ENCODE assay signal across 8 mouse cellular contexts in genomic region chr16:97272035-97272631, GRCm38 (mm10).
DNase-seq lines count a peak whose midpoint lies in the region; ATAC-seq and TF ChIP-seq lines count a peak whose summit lies in the region.

No protein-coding gene starts in this region.

- no peak overlapping the region for H3K9ac ChIP-seq in ES-E14 (ENCODE audit: insufficient read depth, low read depth, low read length, poor library complexity, severe bottlenecking)
- H3K9ac ChIP-seq in forebrain, embryonic 16.5 days (replicated peaks; ENCODE audit: low read depth, low read length): peak overlapping the region; percentile 53
- no peak overlapping the region for H3K9ac ChIP-seq in lung, embryonic 14.5 days

- no peaks in the 10 kb centered on the region for H3K4me1 ChIP-seq in ES-E14 (ENCODE audit: control insufficient read depth in 2 of 2, insufficient read depth in 2 of 2, low read length in 2 of 2, poor library complexity in 1 of 2)
- H3K4me1 ChIP-seq in forebrain, embryonic 16.5 days (replicated peaks; ENCODE audit: control insufficient read depth, insufficient read depth, low read length): peaks cover 6% of the 10 kb centered on the region
- 0 out of 2 replicates have a peak, but pooled peaks cover 3% of the 10 kb centered on the region for H3K4me1 ChIP-seq in hindbrain, embryonic 10.5 days (replicated peaks)
- no peaks in the 10 kb centered on the region for H3K4me1 ChIP-seq in lung, embryonic 14.5 days (ENCODE audit: insufficient read depth)
- peaks cover 2% of the 10 kb centered on the region; the same call in 1 of the 2 replicates for H3K4me1 ChIP-seq in olfactory bulb, adult 2 months (ENCODE audit: control insufficient read depth, insufficient read depth, low read length)

- TF ChIP-seq POLR2A in olfactory bulb, adult 2 months (IDR thresholded peaks at IDR 0.05; ENCODE audit: insufficient read depth, low read depth, low read length): no peak

- no peaks in the 10 kb centered on the region for H3K27me3 ChIP-seq in forebrain, embryonic 16.5 days (replicated peaks; ENCODE audit: control insufficient read depth, insufficient read depth, low read length)
- no peaks in the 10 kb centered on the region for H3K27me3 ChIP-seq in hindbrain, embryonic 10.5 days (ENCODE audit: insufficient read depth, poor library complexity, severe bottlenecking)
- no peaks in the 10 kb centered on the region for H3K27me3 ChIP-seq in lung, embryonic 14.5 days (ENCODE audit: insufficient read depth, low read length)

- no peak overlapping the region for H3K4me3 ChIP-seq in ES-E14 (ENCODE audit: insufficient read depth in 1 of 2, low read depth in 1 of 2, low read length in 2 of 2, poor library complexity in 1 of 2, severe bottlenecking in 1 of 2)
- peak overlapping the region; percentile 31 for H3K4me3 ChIP-seq in forebrain, embryonic 16.5 days (replicated peaks; ENCODE audit: low read length)
- peak overlapping the region; percentile 33 for H3K4me3 ChIP-seq in hindbrain, embryonic 10.5 days
- no peak overlapping the region for H3K4me3 ChIP-seq in lung, embryonic 14.5 days (ENCODE audit: low read depth, low read length)
- peak overlapping the region; percentile 45 for H3K4me3 ChIP-seq in olfactory bulb, adult 2 months (ENCODE audit: insufficient read depth, low read depth, low read length)

- peak; percentile 71 for DNase-seq in ES-E14 (ENCODE audit: low read depth, low spot score)
- peak; percentile 41 for DNase-seq in cerebellum, adult 11-12 months
- peak; percentile 83 for DNase-seq in hindbrain, embryonic 10.5 days (ENCODE audit: low spot score)
- DNase-seq in layer of hippocampus, adult 8-10 months (ENCODE audit: low spot score in 2 of 2): peak; percentile 66 to 84
- peak; percentile 82 for DNase-seq in lung, embryonic 14.5 days
- DNase-seq in testis, postnatal 14 days (ENCODE audit: low spot score): peak; percentile 69

- ATAC-seq in forebrain, embryonic 16.5 days: peak; percentile 97
- ATAC-seq in lung, embryonic 14.5 days (ENCODE audit: insufficient read depth): peak; percentile 96

- no peaks in the 10 kb centered on the region for H3K36me3 ChIP-seq in ES-E14 (ENCODE audit: control insufficient read depth, insufficient read depth, low read length, poor library complexity, severe bottlenecking)
- no peaks in the 10 kb centered on the region for H3K36me3 ChIP-seq in forebrain, embryonic 16.5 days (ENCODE audit: control insufficient read depth, insufficient read depth)
- H3K36me3 ChIP-seq in hindbrain, embryonic 10.5 days: no peaks in the 10 kb centered on the region
- no peaks in the 10 kb centered on the region for H3K36me3 ChIP-seq in lung, embryonic 14.5 days (ENCODE audit: insufficient read depth)

- in situ Hi-C loops in ES-E14 (cut with MboI; ENCODE audit: low sequenced_read_pairs in 2 of 2, unreplicated experiment in 2 of 2): no loop called here

- no peaks in the 10 kb centered on the region for H3K9me3 ChIP-seq in ES-E14 (ENCODE audit: control insufficient read depth, insufficient read depth, low read depth, low read length)
- no peaks in the 10 kb centered on the region for H3K9me3 ChIP-seq in forebrain, embryonic 16.5 days (ENCODE audit: control insufficient read depth, low read length)
- no peaks in the 10 kb centered on the region for H3K9me3 ChIP-seq in hindbrain, embryonic 10.5 days
- no peaks in the 10 kb centered on the region for H3K9me3 ChIP-seq in lung, embryonic 14.5 days (ENCODE audit: low read depth, low read length)

- peak overlapping the region; percentile 50 for H3K4me2 ChIP-seq in forebrain, embryonic 16.5 days (ENCODE audit: low read length)
- H3K4me2 ChIP-seq in lung, embryonic 14.5 days: peak overlapping the region; percentile 38; the same call in 1 of the 2 replicates

- 7% methylated on average over 12 of the region's 12 CpGs for WGBS in forebrain, embryonic 16.5 days
- 19% methylated on average over 12 of the region's 12 CpGs for WGBS in hindbrain, embryonic 10.5 days
- 6% methylated on average over 12 of the region's 12 CpGs for WGBS in lung, embryonic 14.5 days
- 6% methylated on average over 12 of the region's 12 CpGs for WGBS in olfactory bulb, adult 2 months

- no peak overlapping the region for H3K27ac ChIP-seq in ES-E14 (ENCODE audit: insufficient read depth, low read depth, low read length, poor library complexity, severe bottlenecking)
- H3K27ac ChIP-seq in forebrain, embryonic 16.5 days (ENCODE audit: low read length): no peak overlapping the region
- H3K27ac ChIP-seq in hindbrain, embryonic 10.5 days: no peak overlapping the region
- no peak overlapping the region for H3K27ac ChIP-seq in lung, embryonic 14.5 days (ENCODE audit: low read depth)
- H3K27ac ChIP-seq in olfactory bulb, adult 2 months (ENCODE audit: insufficient read depth, low read depth, low read length): no peak overlapping the region

- peak; percentile 93 for TF ChIP-seq CTCF in lung, embryonic 14.5 days (IDR thresholded peaks at IDR 0.05; ENCODE audit: low read depth)
- peak; percentile 90 for TF ChIP-seq CTCF in olfactory bulb, adult 2 months (IDR thresholded peaks at IDR 0.05; ENCODE audit: insufficient read depth, low read depth, low read length)

TF ChIP-seq in ES-E14, 5 proteins besides CTCF, POLR2A, EP300 and RAD21:
- TF ChIP-seq HCFC1 (IDR thresholded peaks at IDR 0.05; ENCODE audit: borderline replicate concordance, insufficient read depth, low read length) (no peak), MAFK (IDR thresholded peaks at IDR 0.05; ENCODE audit: insufficient read depth, low read depth, low read length) (no peak), ZC3H11A (IDR thresholded peaks at IDR 0.05; ENCODE audit: borderline replicate concordance, low read depth, low read length) (peak; percentile 83), CHD2 (IDR thresholded peaks at IDR 0.05; ENCODE audit: low read depth, low read length) (no peak), ZNF384 (IDR thresholded peaks at IDR 0.05; ENCODE audit: low read depth, low read length) (no peak)

Comparison
In these comparisons a context has a peak if more than half of its experiments do, and no peak if none do; other contexts are left out.
1. H3K4me3 ChIP-seq: peak in forebrain, embryonic 16.5 days (single experiment), hindbrain, embryonic 10.5 days (single experiment) and olfactory bulb, adult 2 months (single experiment); none in ES-E14 (0 of 2) and lung, embryonic 14.5 days (single experiment).
2. Peak in every context shown above with its lines, with median percentiles within 50 percentile points of each other: DNase-seq.